ENCODE assay signal across 8 mouse cellular contexts in genomic region chr8:66861589-66862500, GRCm38 (mm10). TPM values are rescaled to one million over a fixed set of nuclear protein-coding genes. Genes with fewer than 3 reads are reported as not detected.
DNase-seq lines count a peak whose midpoint lies in the region; ATAC-seq and TF ChIP-seq lines count a peak whose summit lies in the region.

No protein-coding gene starts in this region.

- no peak for TF ChIP-seq POLR2A in thymus, adult 2 months (IDR thresholded peaks at IDR 0.05; ENCODE audit: control insufficient read depth, extremely low read depth, insufficient read depth, low read length, poor library complexity)

- peak overlapping the region; percentile 11; the same call in 1 of the 2 replicates for H3K4me3 ChIP-seq in thymus, adult 2 months (ENCODE audit: control insufficient read depth, insufficient read depth, low read length)
- H3K4me3 ChIP-seq in intestine, embryonic 14.5 days (ENCODE audit: low read depth, low read length), result peak overlapping the region; percentile 72
- peak overlapping the region; percentile 75 for H3K4me3 ChIP-seq in neural tube, embryonic 12.5 days

- H3K4me1 ChIP-seq in thymus, adult 2 months (replicated peaks; ENCODE audit: control insufficient read depth, insufficient read depth, low read length), result peaks cover 5% of the 10 kb centered on the region
- peaks cover 11% of the 10 kb centered on the region; the same call in 1 of the 2 replicates for H3K4me1 ChIP-seq in intestine, embryonic 14.5 days (replicated peaks; ENCODE audit: control insufficient read depth, insufficient read depth, low read length)
- H3K4me1 ChIP-seq in neural tube, embryonic 12.5 days, result peaks cover 16% of the 10 kb centered on the region

- no peak for DNase-seq in frontal cortex, adult 2 months (ENCODE audit: extremely low spot score in 1 of 2, low spot score in 1 of 2)
- no peak for DNase-seq in thymus, adult 2 months
- DNase-seq in thymus, adult 18-20 months, result no peak
- peak; percentile 52 for DNase-seq in intestine, embryonic 14.5 days (ENCODE audit: low spot score)
- no peak for DNase-seq in frontal cortex, postnatal 36 days (ENCODE audit: low spot score in 2 of 2)
- no peak for DNase-seq in natural killer cell, adult 2 months (ENCODE audit: low spot score in 2 of 2)

- peak overlapping the region; percentile 59 for H3K4me2 ChIP-seq in intestine, embryonic 14.5 days (ENCODE audit: low read length)
- peak overlapping the region; percentile 89 for H3K4me2 ChIP-seq in neural tube, embryonic 12.5 days (replicated peaks)

- ATAC-seq in frontal cortex, adult (ENCODE audit: low TSS enrichment), result peak; percentile 42
- no peak for ATAC-seq in intestine, embryonic 14.5 days (replicated peaks; ENCODE audit: low FRiP score, low TSS enrichment, low read depth)
- ATAC-seq in neural tube, embryonic 12.5 days (ENCODE audit: low FRiP score, low read depth), result no peak

- H3K9me3 ChIP-seq in intestine, embryonic 14.5 days (ENCODE audit: control insufficient read depth, low read length), result no peaks in the 10 kb centered on the region
- no peaks in the 10 kb centered on the region for H3K9me3 ChIP-seq in neural tube, embryonic 12.5 days

- no peaks in the 10 kb centered on the region for H3K27me3 ChIP-seq in thymus, adult 2 months (ENCODE audit: control insufficient read depth, insufficient read depth, low read length)
- no peaks in the 10 kb centered on the region for H3K27me3 ChIP-seq in intestine, embryonic 14.5 days (replicated peaks; ENCODE audit: control insufficient read depth, insufficient read depth, low read length)
- no peaks in the 10 kb centered on the region for H3K27me3 ChIP-seq in neural tube, embryonic 12.5 days (replicated peaks)

- WGBS in thymus, adult 2 months, result 69% methylated on average over 5 of the region's 5 CpGs
- 58% methylated on average over 5 of the region's 5 CpGs for WGBS in intestine, embryonic 14.5 days
- 57% methylated on average over 5 of the region's 5 CpGs for WGBS in neural tube, embryonic 12.5 days

- no peak for TF ChIP-seq CTCF in thymus, adult 2 months (IDR thresholded peaks at IDR 0.05; ENCODE audit: borderline replicate concordance, control insufficient read depth, extremely low read depth, insufficient read depth, low read length, poor library complexity)

- H3K36me3 ChIP-seq in thymus, adult 2 months (ENCODE audit: control insufficient read depth, insufficient read depth, low read length), result no peaks in the 10 kb centered on the region
- H3K36me3 ChIP-seq in intestine, embryonic 14.5 days (ENCODE audit: control insufficient read depth, insufficient read depth, low read length), result 0 out of 2 replicates have a peak, but pooled peaks cover 5% of the 10 kb centered on the region
- H3K36me3 ChIP-seq in neural tube, embryonic 12.5 days, result no peaks in the 10 kb centered on the region

- no peak overlapping the region for H3K27ac ChIP-seq in thymus, adult 2 months (ENCODE audit: control insufficient read depth, insufficient read depth, low read length)
- no peak overlapping the region for H3K27ac ChIP-seq in intestine, embryonic 14.5 days (ENCODE audit: low read depth)
- H3K27ac ChIP-seq in neural tube, embryonic 12.5 days, result no peak overlapping the region

- no peak overlapping the region; the same call in 1 of the 2 replicates for H3K9ac ChIP-seq in intestine, embryonic 14.5 days (ENCODE audit: low read length)
- H3K9ac ChIP-seq in neural tube, embryonic 12.5 days, result no peak overlapping the region

RNA-seq across cellular contexts. Expression of gene Naf1, which starts 1.8 kb away (rescaled TPM):
- 10.4 TPM in 2 replicates for polyA plus RNA-seq in frontal cortex, adult 2 months (2012; rRNA removed)
- 5.6 and 10.2 TPM in 2 replicates for polyA plus RNA-seq in thymus, adult 2 months (2012; rRNA removed)
- 4.1 and 5.2 TPM in 2 replicates for polyA plus RNA-seq in intestine, embryonic 14.5 days (2014; fragmentation: Nextera tagmentation; extraction: Ambion mirVana)
- 2.6 and 3.1 TPM in 2 replicates for polyA plus RNA-seq in neural tube, embryonic 12.5 days (2016; fragmentation: Nextera tagmentation; extraction: Ambion mirVana)

Comparison
In these comparisons a context has a peak if more than half of its experiments do, and no peak if none do; other contexts are left out.
1. H3K4me3 ChIP-seq: peak in every context shown above with its lines; median percentile 75 in neural tube, embryonic 12.5 days; 72 in intestine, embryonic 14.5 days; 11 in thymus, adult 2 months.